In the genomic region with DNA sequence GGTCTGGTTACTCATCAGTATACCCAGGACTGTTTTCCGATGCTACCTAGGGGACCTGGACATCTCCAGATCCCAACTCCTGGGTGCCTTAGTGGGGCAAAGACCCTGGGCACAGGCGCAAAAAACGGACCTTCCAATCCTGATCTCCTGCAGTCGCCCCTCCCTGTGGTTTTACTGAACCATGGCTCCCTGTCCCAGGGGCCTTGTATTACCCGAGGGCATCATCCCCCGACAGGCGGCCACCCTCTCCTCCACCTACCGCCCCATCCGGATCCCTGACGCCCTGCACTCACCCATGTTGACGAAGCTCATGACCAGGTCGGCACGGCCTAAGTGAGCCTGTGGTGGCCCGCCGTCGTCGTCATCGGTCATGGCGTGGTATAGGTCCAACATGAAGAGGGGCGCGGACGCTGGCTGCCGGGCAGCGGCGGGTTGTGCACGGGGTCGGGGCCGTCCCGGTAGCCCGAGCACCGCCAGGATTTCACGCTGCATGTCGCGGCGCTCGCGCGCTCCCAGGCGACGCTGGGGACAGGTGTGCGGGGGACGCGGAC, we compare ENCODE assay signal across 8 mouse cellular contexts. TPM values are rescaled to one million over a fixed set of nuclear protein-coding genes. Genes with fewer than 3 reads are reported as not detected.
DNase-seq lines count a peak whose midpoint lies in the region; ATAC-seq lines count a peak whose summit lies in the region.

No protein-coding gene starts in this region.

- H3K36me3 ChIP-seq in kidney, embryonic 14.5 days (ENCODE audit: control insufficient read depth, insufficient read depth, low read length): no peaks in the 10 kb centered on the region
- H3K36me3 ChIP-seq in hindbrain, embryonic 16.5 days (ENCODE audit: control insufficient read depth, insufficient read depth, low read length): 0 out of 2 replicates have a peak, but pooled peaks cover 3% of the 10 kb centered on the region
- no peaks in the 10 kb centered on the region for H3K36me3 ChIP-seq in midbrain, embryonic 15.5 days (replicated peaks)

- peak overlapping the region; percentile 88 for H3K4me2 ChIP-seq in kidney, embryonic 14.5 days (replicated peaks; ENCODE audit: low read depth, low read length)
- peak overlapping the region; percentile 87 for H3K4me2 ChIP-seq in hindbrain, embryonic 16.5 days (ENCODE audit: low read length)
- peak overlapping the region; percentile 61 for H3K4me2 ChIP-seq in midbrain, embryonic 15.5 days

- no peaks in the 10 kb centered on the region for H3K4me1 ChIP-seq in kidney, embryonic 14.5 days (ENCODE audit: control insufficient read depth, insufficient read depth, low read length)
- no peaks in the 10 kb centered on the region for H3K4me1 ChIP-seq in brown adipose tissue, adult 24 weeks (ENCODE audit: control insufficient read depth, insufficient read depth, insufficient read length, low read length)
- H3K4me1 ChIP-seq in hindbrain, embryonic 16.5 days (ENCODE audit: control insufficient read depth, insufficient read depth, low read depth, low read length): peaks cover 13% of the 10 kb centered on the region
- H3K4me1 ChIP-seq in midbrain, embryonic 15.5 days: peaks cover 15% of the 10 kb centered on the region

- peaks cover 42% of the 10 kb centered on the region for H3K27me3 ChIP-seq in kidney, embryonic 14.5 days (ENCODE audit: control insufficient read depth, insufficient read depth, low read length)
- peaks cover 30% of the 10 kb centered on the region for H3K27me3 ChIP-seq in hindbrain, embryonic 16.5 days (replicated peaks; ENCODE audit: control insufficient read depth, insufficient read depth, low read length)
- H3K27me3 ChIP-seq in midbrain, embryonic 15.5 days (replicated peaks): peaks cover 42% of the 10 kb centered on the region

- WGBS in kidney, embryonic 14.5 days: 2% methylated on average over 43 of the region's 43 CpGs
- 4% methylated on average over 32 of the region's 43 CpGs for WGBS in hindbrain, embryonic 16.5 days
- 3% methylated on average over 43 of the region's 43 CpGs for WGBS in midbrain, embryonic 15.5 days

- H3K9me3 ChIP-seq in kidney, embryonic 14.5 days (ENCODE audit: control insufficient read depth, low read length): no peaks in the 10 kb centered on the region
- H3K9me3 ChIP-seq in hindbrain, embryonic 16.5 days (ENCODE audit: control insufficient read depth, low read length): no peaks in the 10 kb centered on the region
- no peaks in the 10 kb centered on the region for H3K9me3 ChIP-seq in midbrain, embryonic 15.5 days

- ATAC-seq in kidney, embryonic 14.5 days (ENCODE audit: low FRiP score, low TSS enrichment): peak; percentile 29
- peak; percentile 37 for ATAC-seq in hindbrain, embryonic 16.5 days
- peak; percentile 37 for ATAC-seq in midbrain, embryonic 15.5 days (replicated peaks)

- no peak overlapping the region for H3K27ac ChIP-seq in kidney, embryonic 14.5 days (ENCODE audit: low read depth, low read length)
- H3K27ac ChIP-seq in brown adipose tissue, adult 24 weeks (replicated peaks; ENCODE audit: low read depth, low read length): no peak overlapping the region
- H3K27ac ChIP-seq in hindbrain, embryonic 16.5 days (ENCODE audit: low read depth, low read length): no peak overlapping the region
- H3K27ac ChIP-seq in midbrain, embryonic 15.5 days: no peak overlapping the region

- peak overlapping the region; percentile 35 for H3K9ac ChIP-seq in kidney, embryonic 14.5 days (ENCODE audit: low read depth, low read length)
- peak overlapping the region; percentile 55; the same call in 1 of the 2 replicates for H3K9ac ChIP-seq in hindbrain, embryonic 16.5 days (ENCODE audit: low read depth, low read length)
- H3K9ac ChIP-seq in midbrain, embryonic 15.5 days: no peak overlapping the region

- peak overlapping the region; percentile 53 for H3K4me3 ChIP-seq in kidney, embryonic 14.5 days (ENCODE audit: low read length)
- peak overlapping the region; percentile 56 for H3K4me3 ChIP-seq in brown adipose tissue, adult 24 weeks (ENCODE audit: insufficient read depth, low read depth, low read length)
- peak overlapping the region; percentile 54 for H3K4me3 ChIP-seq in hindbrain, embryonic 16.5 days (ENCODE audit: low read length)
- H3K4me3 ChIP-seq in midbrain, embryonic 15.5 days: peak overlapping the region; percentile 45

- no peak for DNase-seq in kidney, postnatal 36 days
- DNase-seq in adrenal gland, adult 8-10 months: no peak
- DNase-seq in gastrocnemius, postnatal 4 days (ENCODE audit: low spot score in 2 of 2): no peak
- no peak for DNase-seq in right cerebral cortex, postnatal 14 days

RNA-seq across cellular contexts. Expression of gene Bmp8a, which starts 0.9 kb away (rescaled TPM):
- 0.20 TPM in 1 of 2 replicates, not detected in the other for polyA plus RNA-seq in kidney, embryonic 14.5 days (2014; fragmentation: Nextera tagmentation; extraction: Ambion mirVana)
- not detected in 2 replicates for polyA plus RNA-seq in brown adipose tissue, adult 24 weeks (2012; ENCODE audit: insufficient read depth, insufficient read length, missing spikeins)
- 0.22 and 0.26 TPM in 2 replicates for polyA plus RNA-seq in hindbrain, embryonic 16.5 days (2015; fragmentation: Nextera tagmentation; extraction: Ambion mirVana)
- polyA plus RNA-seq in midbrain, embryonic 15.5 days (2015; fragmentation: Nextera tagmentation; extraction: Ambion mirVana): 0.46 TPM in 1 of 2 replicates, not detected in the other
- total RNA-seq in adrenal gland, adult 8-10 months (2022): under 1 TPM in 2 of 4 experiments, not detected in 2; 0.15 to 0.17 TPM
- not detected for total RNA-seq in gastrocnemius, postnatal 4 days (2021)

RNA-seq across cellular contexts. Expression of gene Oxct2a, which starts 18.7 kb away (rescaled TPM):
- not detected in 2 replicates for polyA plus RNA-seq in kidney, embryonic 14.5 days (2014; fragmentation: Nextera tagmentation; extraction: Ambion mirVana)
- polyA plus RNA-seq in brown adipose tissue, adult 24 weeks (2012; ENCODE audit: insufficient read depth, insufficient read length, missing spikeins): not detected in 2 replicates
- polyA plus RNA-seq in hindbrain, embryonic 16.5 days (2015; fragmentation: Nextera tagmentation; extraction: Ambion mirVana): 0.12 and 0.14 TPM in 2 replicates
- polyA plus RNA-seq in midbrain, embryonic 15.5 days (2015; fragmentation: Nextera tagmentation; extraction: Ambion mirVana): 0.26 TPM in 1 of 2 replicates, not detected in the other
- total RNA-seq in adrenal gland, adult 8-10 months (2022): not detected
- total RNA-seq in gastrocnemius, postnatal 4 days (2021): not detected
